Mouse (Mus musculus) fibroblast of lung, adult 2 months (primary cell): ENCODE results near the gene D11Wsu47e.
"Not testable (repeated sequence)": the region's sequence is repeated elsewhere in the genome, so short reads cannot be mapped to it uniquely, and the experiment has no call there.

ENCODE experiments used
- DNase-seq: peaks from one replicate; pipeline ENCODE4 v3.0.0-alpha.2; 2011; ENCODE audit warnings: low read depth

D11Wsu47e gene

DNA sequence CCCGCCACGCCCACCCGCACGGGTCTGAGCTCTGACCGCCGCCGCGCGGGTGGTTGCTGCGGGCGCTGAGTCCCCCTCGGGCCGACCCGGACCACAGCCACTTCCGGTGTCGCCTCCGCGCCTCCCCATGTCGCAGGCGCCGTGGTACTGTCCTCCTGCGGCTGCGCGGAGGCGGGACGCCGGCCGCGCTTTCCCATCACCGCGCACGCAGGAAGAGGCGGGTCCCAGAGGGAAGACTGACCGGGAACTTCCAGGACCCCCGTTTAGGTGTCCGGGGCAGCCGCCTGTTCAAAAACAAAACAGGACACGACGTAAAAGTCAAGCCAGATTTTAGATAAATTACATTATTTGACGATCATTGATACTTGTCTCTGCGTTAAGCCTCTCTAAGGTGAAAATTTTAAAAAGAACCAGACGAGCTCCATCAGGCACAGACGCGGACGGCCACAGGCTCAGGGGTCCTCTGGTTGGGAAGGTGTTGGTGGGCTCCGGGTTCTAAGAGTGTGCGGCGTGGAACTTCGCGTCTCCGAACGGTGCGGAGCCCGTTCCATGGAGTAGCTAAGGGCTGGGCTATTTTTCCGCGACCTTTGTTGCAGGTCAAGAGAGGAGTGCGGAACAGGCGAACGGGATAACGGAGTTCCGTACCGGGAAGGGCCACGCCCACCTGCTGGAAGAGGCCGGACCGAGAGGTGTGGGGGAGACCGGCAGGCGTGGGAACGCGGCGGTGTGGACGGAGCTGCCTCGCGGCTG, at the start of gene D11Wsu47e, which contains the start of gene Fam104a:
TSS of gene D11Wsu47e (plus strand) at position 456 of the 750 bp plus-strand sequence.
TSS of gene Fam104a (minus strand) at position 199 of the 750 bp plus-strand sequence.
- peak; percentile 80 for DNase-seq

- DNase-seq, result no peak
These were observed 49.5 kb upstream of the D11Wsu47e start for GRCm38 (mm10) chr11:113634699-113635121.

DNA sequence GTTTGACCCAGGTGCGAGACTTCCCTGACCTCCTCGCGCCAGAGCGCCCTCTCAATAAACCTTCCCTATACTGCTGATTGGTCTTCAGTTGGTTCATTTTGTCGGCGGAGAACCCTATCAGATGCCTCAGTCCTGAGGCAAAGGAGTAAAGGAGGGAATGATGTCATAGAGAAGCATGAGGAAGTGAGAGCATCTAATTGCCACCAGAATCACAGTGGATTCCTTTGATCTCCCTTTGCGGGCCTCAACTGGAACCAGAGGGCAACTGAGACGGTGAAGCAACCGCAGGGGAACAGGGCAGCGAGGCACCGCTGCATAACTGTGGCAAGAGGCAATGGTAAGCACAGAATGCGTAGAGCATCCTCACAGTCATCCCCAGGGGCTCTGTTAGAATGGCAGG, 45.5 kb upstream of the D11Wsu47e start:
- no peak for DNase-seq

GRCm38 (mm10) chr11:113645181-113645580, 39.0 kb upstream of the D11Wsu47e start:
- no peak for DNase-seq

DNA sequence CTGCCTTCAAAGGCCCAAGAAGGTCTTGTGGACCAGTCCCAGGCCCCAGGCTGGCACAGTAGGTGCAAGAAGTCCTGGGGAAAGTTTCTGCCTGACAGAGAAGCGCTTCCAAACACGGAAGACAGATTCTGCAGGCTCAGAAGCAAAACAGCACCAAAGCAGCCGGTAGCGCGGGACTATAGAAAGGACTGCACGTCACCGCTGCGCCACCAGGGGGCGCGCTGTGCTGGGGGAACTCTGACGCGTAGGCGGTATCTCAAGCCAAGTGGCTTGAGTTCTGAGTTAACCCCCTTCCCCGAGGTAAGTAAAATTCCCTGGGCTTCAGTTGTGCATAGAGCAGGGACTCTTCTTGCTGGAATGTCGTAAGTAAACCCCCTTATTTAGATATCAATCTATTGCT, 36.1 kb upstream of the D11Wsu47e start:
- peak; percentile 52 for DNase-seq

- DNase-seq, result no peak
These were observed 35.4 kb upstream of the D11Wsu47e start, which contains the start of gene Cog1 for GRCm38 (mm10) chr11:113648690-113649352. Cog1 (plus strand) TSS chr11:113649169.

GRCm38 (mm10) chr11:113649353-113650210, 34.6 kb upstream of the D11Wsu47e start, which contains the start of gene Slc39a11:
Slc39a11 (minus strand) TSS chr11:113650079.
- no peak for DNase-seq

DNA sequence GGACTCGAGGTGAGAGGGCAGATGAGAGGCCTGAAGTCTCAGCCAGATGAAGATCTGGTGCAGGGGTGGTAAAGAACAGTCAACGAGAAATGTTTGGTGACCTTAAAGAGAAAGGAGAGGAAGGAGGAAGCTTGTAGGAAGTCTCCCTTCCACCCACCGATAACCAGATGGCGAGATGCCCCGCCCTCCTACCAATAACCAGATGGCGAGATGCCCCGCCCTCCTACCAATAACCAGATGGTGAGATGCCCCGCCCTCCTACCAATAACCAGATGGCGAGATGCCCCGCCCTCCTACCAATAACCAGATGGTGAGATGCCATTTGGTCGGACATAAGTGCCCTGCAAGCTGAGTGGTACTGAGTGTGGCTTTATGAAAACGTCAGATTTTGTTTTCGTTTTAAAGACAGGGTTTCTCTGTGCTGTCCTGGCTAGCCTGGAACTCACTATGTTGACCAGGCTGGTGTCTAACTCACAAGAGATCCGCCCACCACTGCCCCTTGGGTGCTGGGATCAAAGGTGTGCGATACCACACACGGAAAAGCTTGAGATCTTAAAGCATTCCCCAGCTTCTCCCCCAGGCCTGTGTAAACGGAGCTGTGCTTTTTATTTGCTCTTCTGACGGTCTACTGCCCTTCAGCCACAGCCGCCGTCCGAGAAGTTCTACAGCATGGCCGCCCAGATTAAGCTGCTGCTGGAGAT, 32.9 kb upstream of the D11Wsu47e start:
- no peak for DNase-seq

DNA sequence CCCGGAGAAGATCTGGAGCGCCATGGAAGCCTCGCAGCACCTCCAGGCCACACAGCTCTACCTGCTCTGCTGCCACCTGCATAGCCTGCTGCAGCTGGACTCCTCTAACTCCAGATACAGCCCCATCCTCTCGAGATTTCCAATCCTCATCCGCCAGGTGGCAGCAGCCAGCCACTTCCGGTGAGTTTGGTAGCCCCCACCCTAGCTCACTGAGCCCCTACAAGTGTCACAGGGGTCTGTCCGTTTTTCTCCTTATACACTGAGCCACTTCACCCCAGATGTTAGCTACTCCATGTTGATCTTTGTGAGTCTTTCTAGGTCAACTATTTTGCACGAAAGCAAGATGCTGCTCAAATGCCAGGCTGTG, 32.3 kb upstream of the D11Wsu47e start:
- DNase-seq, result no peak

DNA sequence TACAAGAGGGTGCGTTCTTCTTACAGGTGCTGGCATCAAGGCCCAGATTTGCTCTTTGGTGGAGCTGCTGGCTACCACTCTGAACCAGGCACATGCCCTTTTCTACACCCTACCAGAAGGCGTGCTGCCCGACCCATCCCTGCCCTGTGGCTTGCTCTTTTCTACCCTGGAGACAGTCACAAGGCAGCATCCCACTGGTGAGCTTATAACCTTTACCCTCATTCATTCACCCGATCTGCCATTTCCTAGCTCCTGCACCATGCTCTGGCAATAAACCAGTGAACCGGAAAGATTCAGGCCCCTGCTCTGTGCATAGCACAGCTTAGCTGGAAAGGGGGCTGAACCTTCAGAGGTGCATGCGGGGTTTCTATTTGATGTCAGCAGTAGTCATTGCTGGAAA, 31.7 kb upstream of the D11Wsu47e start:
- no peak for DNase-seq

DNA sequence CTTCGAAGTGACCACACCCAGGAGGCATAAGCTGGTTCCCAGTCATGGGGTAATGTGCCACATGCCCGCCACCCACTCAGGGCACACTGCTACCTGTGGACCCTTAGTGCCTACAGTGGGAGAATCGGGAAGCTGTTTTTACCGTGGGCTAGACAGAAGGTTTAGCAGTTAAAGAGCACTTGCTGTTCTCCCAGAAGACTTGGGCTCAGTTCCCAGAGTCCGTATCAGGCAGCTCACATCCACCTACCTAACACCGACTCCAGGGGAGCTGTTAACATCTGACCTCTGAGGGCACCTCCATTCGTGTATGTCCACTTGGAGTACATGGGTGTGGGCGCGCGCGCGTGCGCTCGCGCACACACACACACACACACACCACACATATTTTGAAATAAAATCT, 30.1 kb upstream of the D11Wsu47e start:
- no peak for DNase-seq

DNA sequence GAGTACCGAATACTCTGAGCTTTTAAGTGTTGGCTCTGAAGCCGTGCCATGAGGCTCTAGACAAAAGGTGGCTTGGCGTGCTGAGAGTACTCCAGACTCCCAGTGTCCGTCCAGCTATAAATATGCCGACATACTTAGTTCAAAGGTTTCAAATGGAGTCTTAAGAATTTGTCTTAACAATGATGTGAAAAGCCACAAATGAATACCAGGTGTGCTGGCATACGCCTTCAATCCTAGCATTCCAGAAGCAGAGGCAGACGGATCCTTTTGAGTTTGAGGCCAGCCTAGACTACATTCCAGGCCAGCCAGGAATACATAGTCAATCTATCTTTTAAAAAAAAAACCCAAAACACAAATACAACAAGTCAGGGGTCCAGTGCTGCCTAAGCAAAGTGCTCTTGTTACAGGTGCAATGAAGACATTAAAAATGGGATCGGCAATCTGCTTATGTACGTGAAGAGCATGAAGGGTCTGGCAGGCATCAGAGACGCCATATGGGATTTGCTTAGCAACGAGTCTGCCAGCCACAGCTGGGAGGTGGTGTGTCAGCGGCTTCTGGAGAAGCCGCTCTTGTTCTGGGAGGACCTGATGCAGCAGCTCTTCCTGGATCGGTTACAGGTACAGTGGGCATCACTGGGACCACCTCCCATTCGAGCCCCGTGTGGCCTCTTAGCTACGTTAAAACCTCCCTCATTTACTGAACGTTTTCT, 29.5 kb upstream of the D11Wsu47e start:
- peak; percentile 43 for DNase-seq

- no peak for DNase-seq
These were observed 27.7 kb upstream of the D11Wsu47e start for GRCm38 (mm10) chr11:113656511-113656932.

DNA sequence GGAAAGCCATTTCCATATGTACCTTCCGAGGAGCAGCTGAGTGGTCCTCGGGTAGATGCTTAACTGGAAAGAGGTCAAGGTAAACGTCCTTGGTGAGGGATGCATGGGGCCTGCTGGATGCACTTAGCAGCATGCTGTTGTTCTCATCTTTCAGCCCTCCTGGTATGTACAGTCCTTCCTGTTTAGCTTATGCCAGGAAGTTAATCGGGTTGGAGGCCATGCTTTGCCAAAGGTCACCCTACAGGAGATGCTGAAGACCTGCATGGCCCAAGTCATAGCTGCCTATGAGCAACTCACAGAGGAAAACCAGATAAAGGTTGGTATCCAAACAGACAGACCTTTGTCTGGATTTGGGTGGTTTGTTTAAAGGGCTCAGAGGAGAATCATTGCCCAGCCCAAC, 27.0 kb upstream of the D11Wsu47e start:
- DNase-seq, result no peak

DNA sequence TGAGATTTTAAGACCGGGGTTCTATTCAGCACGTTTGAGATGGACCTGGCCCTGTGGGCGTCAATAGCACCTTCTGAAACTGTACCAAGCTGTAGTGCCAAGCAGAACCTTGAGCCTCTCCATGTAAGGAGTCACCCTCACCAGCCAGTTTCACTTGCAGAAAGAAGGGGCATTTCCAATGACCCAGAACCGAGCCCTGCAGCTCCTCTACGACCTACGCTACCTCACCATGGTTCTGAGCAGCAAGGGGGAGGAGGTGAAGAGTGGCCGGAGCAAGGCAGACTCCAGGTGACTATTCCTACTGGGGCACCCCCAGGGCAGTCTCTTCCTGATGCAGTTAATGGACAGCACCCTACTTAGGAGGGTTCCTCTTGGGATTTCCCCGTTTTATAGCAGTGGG, 25.9 kb upstream of the D11Wsu47e start:
- DNase-seq, result no peak

DNA sequence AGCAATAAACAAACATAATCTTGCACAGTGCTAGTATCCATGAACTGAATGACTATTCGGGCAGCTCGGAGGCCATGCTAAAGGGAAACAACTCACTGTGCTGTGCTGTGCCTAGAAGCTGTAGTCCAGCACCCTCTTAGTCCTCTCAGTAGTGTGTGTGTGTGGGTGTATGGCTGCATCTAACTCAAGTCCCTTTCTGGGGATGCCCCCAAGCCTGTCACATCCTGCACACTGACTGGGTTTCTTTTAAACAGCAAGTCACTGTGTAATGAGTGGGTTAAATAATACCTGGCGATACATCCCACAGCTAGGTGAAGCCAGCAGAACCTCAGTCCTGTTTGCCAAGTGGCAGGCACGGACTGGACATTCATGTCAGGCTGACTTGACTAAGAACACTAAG, 25.4 kb upstream of the D11Wsu47e start:
- DNase-seq, result no peak

- not testable (repeated sequence) for DNase-seq
These were observed 24.0 kb upstream of the D11Wsu47e start for GRCm38 (mm10) chr11:113660213-113660612.

DNA sequence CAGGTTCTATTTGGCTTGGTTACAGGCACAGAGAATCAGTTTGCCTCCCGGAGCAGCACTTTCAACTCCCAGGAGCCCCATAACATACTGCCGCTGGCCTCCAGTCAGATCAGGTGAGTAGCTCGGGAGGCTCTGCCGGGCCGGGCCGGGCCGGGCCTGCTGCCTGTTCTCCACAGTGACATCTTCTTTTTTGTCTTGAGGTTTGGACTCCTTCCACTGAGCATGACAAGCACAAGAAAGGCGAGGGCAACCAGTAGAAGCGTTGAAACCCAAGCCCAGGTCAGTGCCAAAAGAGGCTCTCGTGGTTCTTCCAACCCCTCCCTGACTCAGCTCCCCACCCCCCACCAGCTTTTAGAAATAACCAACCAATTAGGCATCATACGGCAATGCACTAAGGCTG, 23.3 kb upstream of the D11Wsu47e start:
- DNase-seq, result no peak

DNA sequence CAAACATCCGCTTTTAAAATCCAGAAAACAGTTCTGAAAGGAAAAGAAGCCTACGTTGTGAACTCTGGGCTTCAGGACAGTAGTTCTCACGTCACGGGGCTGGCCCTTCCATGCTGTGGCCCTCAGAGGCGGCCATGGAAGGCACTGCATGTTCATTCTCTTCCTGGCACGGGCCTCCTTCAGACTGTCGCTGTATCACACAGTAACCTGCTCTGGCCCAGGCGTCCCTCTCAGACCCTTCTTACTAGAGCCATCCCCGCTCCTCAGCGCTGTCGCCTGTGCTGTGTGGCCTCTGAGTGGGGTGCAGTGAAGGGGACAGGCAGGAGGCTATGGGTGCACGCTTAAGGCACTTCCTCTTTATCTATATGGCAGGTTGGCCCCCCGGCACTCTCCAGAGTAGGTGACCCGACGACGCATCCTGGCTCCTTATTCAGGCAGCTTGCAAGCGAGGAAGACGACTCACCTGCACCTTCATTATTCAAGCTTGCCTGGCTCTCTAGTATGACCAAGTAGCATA, 22.3 kb upstream of the D11Wsu47e start:
- no peak for DNase-seq

DNA sequence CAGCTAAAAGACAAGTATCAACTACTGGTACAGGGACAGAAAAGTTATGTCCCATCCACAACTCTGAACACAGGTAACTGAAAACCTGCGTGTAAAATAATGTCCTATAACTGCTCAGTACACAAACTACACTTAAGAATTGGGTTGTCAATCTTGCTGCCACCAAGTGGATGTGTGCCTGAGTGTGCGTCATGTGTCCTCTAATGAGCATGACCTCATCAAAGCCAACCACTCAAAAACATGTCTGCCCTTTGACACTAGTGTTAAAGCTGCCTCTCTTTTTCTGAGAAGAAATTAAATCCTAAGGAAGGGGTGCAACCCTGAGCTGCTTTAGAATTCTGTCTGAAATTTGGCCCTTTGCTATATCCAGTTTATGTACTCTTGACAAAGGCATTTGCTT, 19.9 kb upstream of the D11Wsu47e start:
- DNase-seq, result no peak

GRCm38 (mm10) chr11:113666205-113666604, 18.0 kb upstream of the D11Wsu47e start:
- no peak for DNase-seq
